Mouse (Mus musculus) kidney, adult 2 months (tissue): ENCODE measurements around the gene Mef2d. TPM values are rescaled to one million over a fixed set of nuclear protein-coding genes. Genes with fewer than 3 reads are reported as not detected.
A peak's percentile ranks its signal among the peaks of the same experiment; 100 is the strongest.

Experiments
- DNase-seq: peaks from one replicate; pipeline ENCODE4 v3.0.0; 2021
- H3K27ac ChIP-seq: fragments of 200-500 bp; 2 replicates; pipeline ENCODE4 v1.5.1; 2012; ENCODE audit warnings: low read depth, low read length, control low read depth, inconsistent platforms; ENCODE audit not compliant: insufficient read depth
- H3K27me3 ChIP-seq: fragments of 200-500 bp; replicated peaks from 2 replicates; pipeline ENCODE4 v1.6.1; 2012; ENCODE audit warnings: mild to moderate bottlenecking, moderate library complexity, low read length, inconsistent platforms; ENCODE audit not compliant: control insufficient read depth, insufficient read depth
- H3K36me3 ChIP-seq: fragments of 200-500 bp; 2 replicates; pipeline ENCODE4 v1.6.1; 2012; ENCODE audit warnings: mild to moderate bottlenecking, moderate library complexity, low read length, inconsistent platforms; ENCODE audit not compliant: control insufficient read depth, insufficient read depth
- H3K4me1 ChIP-seq: fragments of 200-500 bp; 2 replicates; pipeline ENCODE4 v1.6.1; 2011; ENCODE audit warnings: low read length; ENCODE audit not compliant: control insufficient read depth, insufficient read depth
- H3K4me3 ChIP-seq: fragments of 200-500 bp; 2 replicates; pipeline ENCODE4 v1.5.1; 2011; ENCODE audit warnings: mild to moderate bottlenecking, low read depth, low read length, control low read depth; ENCODE audit not compliant: insufficient read depth
- CTCF ChIP-seq: fragments of 200-500 bp; conservative IDR thresholded peaks from 2 replicates; pipeline ENCODE4 v1.5.1; 2011; ENCODE audit warnings: low read depth, mild to moderate bottlenecking, control low read depth, low read length, moderate library complexity, mixed read lengths; ENCODE audit not compliant: insufficient read depth, insufficient read length
- POLR2A ChIP-seq: fragments of 200-500 bp; IDR thresholded peaks from one replicate; pipeline ENCODE4 v1.6.1; 2011; ENCODE audit warnings: low read depth, low read length, control low read depth
- WGBS: fragments of 180-500 bp; shearing (Covaris S2); methylation state at CpG from one replicate; pipeline ENCODE4 v1.1.7; 2018; 5-methylcytosine and 5-hydroxymethylcytosine counted together
- polyA plus RNA-seq: library from polyadenylated mRNA; depleted of rRNA; stranded (reverse); fragments of >200 nt; gene quantifications from 2 replicates; pipeline ENCODE4 v1.2.3, GENCODE M21; 2012

Gene Mef2d
- polyA plus RNA-seq, 1 experiment: 41.8 TPM

GRCm38 (mm10) chr3:88146376-88147112 is 4.4 kb downstream of the Mef2d start:
- H3K27ac ChIP-seq: no peak overlapping the region
- H3K27me3 ChIP-seq: no peaks in the 10 kb centered on the region
- TF ChIP-seq CTCF (no peak), POLR2A (no peak)
- WGBS: 44% methylated on average over 5 of the region's 5 CpGs
- H3K4me3 ChIP-seq: no peak overlapping the region
- H3K36me3 ChIP-seq: no peaks in the 10 kb centered on the region
- H3K4me1 ChIP-seq: peaks cover 69% of the 10 kb centered on the region
- DNase-seq: no peak

GRCm38 (mm10) chr3:88147444-88147843 is 5.3 kb downstream of the Mef2d start:
- TF ChIP-seq POLR2A (no peak), CTCF (no peak)
- whole genome bisulfite sequencing: 94% methylated on average over 2 of the region's 2 CpGs
- no peak overlapping the region for H3K27ac ChIP-seq

GRCm38 (mm10) chr3:88147866-88148265 is 5.7 kb downstream of the Mef2d start:
- Histone ChIP-seq H3K4me1 (peaks cover 75% of the 10 kb centered on the region), H3K27me3 (no peaks in the 10 kb centered on the region), H3K27ac (no peak overlapping the region), H3K4me3 (no peak overlapping the region), H3K36me3 (no peaks in the 10 kb centered on the region)
- WGBS: 85% methylated on average over 1 of the region's 1 CpGs
- TF ChIP-seq CTCF (no peak), POLR2A (no peak)
- no peak for DNase-seq

More at GRCm38 (mm10) chr3:88147444-88147843, 5.3 kb downstream of the Mef2d start:
- Histone ChIP-seq H3K4me1 (peaks cover 75% of the 10 kb centered on the region), H3K27me3 (no peaks in the 10 kb centered on the region), H3K36me3 (no peaks in the 10 kb centered on the region), H3K4me3 (no peak overlapping the region)
- DNase-seq: no peak

- Histone ChIP-seq H3K27ac (no peak overlapping the region), H3K27me3 (no peaks in the 10 kb centered on the region), H3K4me1 (peaks cover 75% of the 10 kb centered on the region), H3K4me3 (no peak overlapping the region), H3K36me3 (no peaks in the 10 kb centered on the region)
- 84% methylated on average over 5 of the region's 5 CpGs for WGBS
- no peak for DNase-seq
- TF ChIP-seq POLR2A: no peak
- TF ChIP-seq CTCF: no peak
These were observed 6.2 kb downstream of the Mef2d start for GRCm38 (mm10) chr3:88148354-88148753.

- Histone ChIP-seq H3K27ac (peak overlapping the region; percentile 70), H3K27me3 (no peaks in the 10 kb centered on the region), H3K4me1 (peaks cover 74% of the 10 kb centered on the region), H3K4me3 (no peak overlapping the region), H3K36me3 (no peaks in the 10 kb centered on the region)
- WGBS: 33% methylated on average over 4 of the region's 4 CpGs
- TF ChIP-seq CTCF: no peak
- no peak for TF ChIP-seq POLR2A
- peak; percentile 74 for DNase-seq
These were observed 6.8 kb downstream of the Mef2d start for GRCm38 (mm10) chr3:88148776-88149509.

GRCm38 (mm10) chr3:88149510-88149974 is 7.4 kb downstream of the Mef2d start:
- 21% methylated on average over 6 of the region's 6 CpGs for WGBS
- H3K27me3 ChIP-seq: no peaks in the 10 kb centered on the region
- H3K36me3 ChIP-seq: no peaks in the 10 kb centered on the region
- peak overlapping the region; percentile 70 for H3K27ac ChIP-seq
- DNase-seq: no peak
- peaks cover 68% of the 10 kb centered on the region for H3K4me1 ChIP-seq
- H3K4me3 ChIP-seq: no peak overlapping the region
- TF ChIP-seq CTCF: no peak
- no peak for TF ChIP-seq POLR2A
